Mouse (Mus musculus): ENCODE data around the gene Arid1b.

DNA sequence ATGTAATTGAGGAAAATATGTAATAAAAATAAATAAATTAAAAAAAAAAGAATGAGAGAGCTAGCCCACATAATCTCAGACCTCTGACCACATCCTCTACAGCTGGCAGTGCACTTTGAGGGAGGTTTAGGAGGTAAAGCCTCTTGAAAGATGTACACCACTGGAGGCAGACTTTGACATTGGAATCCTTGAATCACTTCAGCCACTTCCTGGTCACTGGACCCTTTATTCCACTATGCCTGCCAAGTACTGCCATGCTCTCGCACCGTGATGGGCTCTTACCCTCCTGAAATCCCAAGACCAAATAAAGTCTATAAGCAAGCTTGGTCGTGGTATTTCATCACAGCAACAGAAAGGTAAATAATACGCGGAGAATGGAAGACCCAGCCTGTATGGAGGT, 25.3 kb upstream of the Arid1b start:
- no peak for TF ChIP-seq CTCF (IDR thresholded peaks at IDR 0.05; ENCODE audit: low read depth, low read length)
- TF ChIP-seq POLR2A (IDR thresholded peaks at IDR 0.05; ENCODE audit: extremely low read depth, insufficient read depth, low read length), result no peak
